Mouse (Mus musculus) limb, embryonic 11.5 days (tissue): ENCODE measurements around the gene Ufd1. TPM values are rescaled to one million over a fixed set of nuclear protein-coding genes. Genes with fewer than 3 reads are reported as not detected.
"Not testable (repeated sequence)": the region's sequence is repeated elsewhere in the genome, so short reads cannot be mapped to it uniquely, and the experiment has no call there.

Experiments used
- ATAC-seq: fragments of 200-750 bp; cut with Nextera tagmentation; 2 replicates; pipeline ENCODE4 v1.8.0; 2017; ENCODE audit warnings: low read depth; ENCODE audit not compliant: insufficient number of reproducible peaks, low FRiP score, low TSS enrichment
- DNase-seq: peaks from one replicate; pipeline ENCODE4 v3.0.0-alpha.2; 2015; ENCODE audit warnings: low spot score
- H3K27ac ChIP-seq: fragments of 300-500 bp; sonication (generic); replicated peaks from 2 replicates; pipeline ENCODE4 v1.5.1; 2014; ENCODE audit warnings: low read depth, mild to moderate bottlenecking, low read length
- H3K27me3 ChIP-seq: fragments of 300-500 bp; sonication (generic); 2 replicates; pipeline ENCODE4 v1.6.1; 2014; ENCODE audit warnings: mild to moderate bottlenecking, low read length, mixed read lengths; ENCODE audit not compliant: control insufficient read depth, insufficient read depth
- H3K36me3 ChIP-seq: fragments of 300-500 bp; sonication (generic); 2 replicates; pipeline ENCODE4 v1.6.1; 2014; ENCODE audit warnings: mild to moderate bottlenecking, low read length, moderate library complexity, mixed read lengths; ENCODE audit not compliant: control insufficient read depth, insufficient read depth
- H3K4me1 ChIP-seq: fragments of 300-500 bp; sonication (generic); 2 replicates; pipeline ENCODE4 v1.6.1; 2014; ENCODE audit warnings: low read length, mixed read lengths; ENCODE audit not compliant: control insufficient read depth, insufficient read depth
- H3K4me2 ChIP-seq: fragments of 300-500 bp; sonication (generic); 2 replicates; pipeline ENCODE4 v1.6.1; 2014; ENCODE audit warnings: low read depth, mild to moderate bottlenecking, moderate library complexity; ENCODE audit not compliant: severe bottlenecking
- H3K4me3 ChIP-seq: fragments of 300-500 bp; sonication (generic); 2 replicates; pipeline ENCODE4 v1.5.1; 2014; ENCODE audit warnings: low read depth, low read length
- H3K9ac ChIP-seq: fragments of 300-500 bp; sonication (generic); 2 replicates; pipeline ENCODE4 v1.6.1; 2014; ENCODE audit warnings: mild to moderate bottlenecking, low read length
- H3K9me3 ChIP-seq: fragments of 300-500 bp; sonication (generic); 2 replicates; pipeline ENCODE4 v1.6.1; 2016; ENCODE audit warnings: low read length; ENCODE audit not compliant: control insufficient read depth
- WGBS: fragments of 180-500 bp; shearing (Covaris S2); extraction: QIAGEN DNeasy Blood & Tissue Kit; methylation state at CpG from one replicate; pipeline ENCODE4 v1.1.7; 2014; 5-methylcytosine and 5-hydroxymethylcytosine counted together
- polyA plus RNA-seq: library from polyadenylated mRNA; unstranded; fragments of >200 nt; fragmentation: Nextera tagmentation; extraction: Ambion mirVana; gene quantifications from 2 replicates; pipeline ENCODE4 v1.2.1, GENCODE M21; 2014

The Ufd1 gene
- polyA plus RNA-seq, 1 experiment from 2014 or later: 96.5 TPM

GRCm38 (mm10) chr16:18858551-18858950 is 47.0 kb downstream of the Ufd1 start:
- Histone ChIP-seq H3K9ac (no peak overlapping the region), H3K4me2 (no peak overlapping the region), H3K9me3 (peaks cover 2% of the 10 kb centered on the region; the same call in 1 of the 2 replicates), H3K4me3 (no peak overlapping the region), H3K27ac (no peak overlapping the region), H3K4me1 (no peaks in the 10 kb centered on the region), H3K36me3 (no peaks in the 10 kb centered on the region), H3K27me3 (no peaks in the 10 kb centered on the region)
- DNase-seq (no peak), ATAC-seq (no peak)

GRCm38 (mm10) chr16:18860186-18860585 is 48.6 kb downstream of the Ufd1 start:
- Histone ChIP-seq H3K4me2 (no peak overlapping the region), H3K27me3 (no peaks in the 10 kb centered on the region), H3K9ac (no peak overlapping the region), H3K36me3 (no peaks in the 10 kb centered on the region), H3K4me1 (no peaks in the 10 kb centered on the region), H3K27ac (no peak overlapping the region), H3K4me3 (no peak overlapping the region), H3K9me3 (peaks cover 2% of the 10 kb centered on the region; the same call in 1 of the 2 replicates)
- no peak for ATAC-seq
- 88% methylated on average over 1 of the region's 1 CpGs for WGBS
- no peak for DNase-seq

- not testable (repeated sequence) for H3K36me3 ChIP-seq, H3K9me3 ChIP-seq, H3K4me1 ChIP-seq, H3K27ac ChIP-seq, DNase-seq, H3K4me3 ChIP-seq, H3K27me3 ChIP-seq, H3K9ac ChIP-seq, H3K4me2 ChIP-seq, ATAC-seq
- WGBS: 86% methylated on average over 1 of the region's 1 CpGs
Observed at GRCm38 (mm10) chr16:18870495-18870894, 58.9 kb downstream of the Ufd1 start.

- H3K27me3 ChIP-seq: no peaks in the 10 kb centered on the region
- H3K4me3 ChIP-seq: peak overlapping the region; percentile 91
- peak overlapping the region; percentile 89 for H3K9ac ChIP-seq
- H3K9me3 ChIP-seq: no peaks in the 10 kb centered on the region
- H3K36me3 ChIP-seq: peaks cover 9% of the 10 kb centered on the region; the same call in 1 of the 2 replicates
- peak; percentile 60 for ATAC-seq
- H3K4me1 ChIP-seq: no peaks in the 10 kb centered on the region
- peak overlapping the region; percentile 85 for H3K27ac ChIP-seq
- no peak for DNase-seq
- peak overlapping the region; percentile 81; the same call in 1 of the 2 replicates for H3K4me2 ChIP-seq
- WGBS: under 1% methylated on average over 17 of the region's 17 CpGs
Observed at GRCm38 (mm10) chr16:18876091-18876441, 64.5 kb downstream of the Ufd1 start.

GRCm38 (mm10) chr16:18876442-18877308 is 65.1 kb downstream of the Ufd1 start, which contains the start of the genes Mrpl40 and Hira:
Mrpl40 (minus strand) TSS chr16:18876862.
Hira (plus strand) TSS chr16:18877037.
- ATAC-seq: peak; percentile 92
- no peaks in the 10 kb centered on the region for H3K9me3 ChIP-seq
- peak within 1 kb of the TSS; percentile 81 for H3K4me2 ChIP-seq
- peak within 1 kb of the TSS; percentile 91 for H3K4me3 ChIP-seq
- H3K9ac ChIP-seq: peak within 1 kb of the TSS; percentile 89
- peak within 1 kb of the TSS; percentile 85 for H3K27ac ChIP-seq
- H3K36me3 ChIP-seq: peaks cover 9% of the 10 kb centered on the region; the same call in 1 of the 2 replicates
- H3K4me1 ChIP-seq: no peaks in the 10 kb centered on the region
- DNase-seq: peak; percentile 95
- no peaks in the 10 kb centered on the region for H3K27me3 ChIP-seq
- under 1% methylated on average over 82 of the region's 93 CpGs for WGBS

GRCm38 (mm10) chr16:18877386-18878090 is 66.0 kb downstream of the Ufd1 start:
- Histone ChIP-seq H3K4me2 (peak overlapping the region; percentile 81), H3K9ac (peak overlapping the region; percentile 89), H3K9me3 (no peaks in the 10 kb centered on the region), H3K27ac (peak overlapping the region; percentile 85), H3K36me3 (peaks cover 6% of the 10 kb centered on the region; the same call in 1 of the 2 replicates), H3K27me3 (no peaks in the 10 kb centered on the region), H3K4me1 (no peaks in the 10 kb centered on the region), H3K4me3 (peak overlapping the region; percentile 91)
- DNase-seq: peak; percentile 75
- peak; percentile 28 for ATAC-seq
- under 1% methylated on average over 43 of the region's 43 CpGs for WGBS

- peak overlapping the region; percentile 89 for H3K9ac ChIP-seq
- WGBS: 34% methylated on average over 20 of the region's 20 CpGs
- H3K4me3 ChIP-seq: peak overlapping the region; percentile 91
- H3K27me3 ChIP-seq: no peaks in the 10 kb centered on the region
- peak overlapping the region; percentile 81 for H3K4me2 ChIP-seq
- DNase-seq: no peak
- H3K27ac ChIP-seq: peak overlapping the region; percentile 85
- H3K36me3 ChIP-seq: peaks cover 6% of the 10 kb centered on the region; the same call in 1 of the 2 replicates
- no peaks in the 10 kb centered on the region for H3K9me3 ChIP-seq
- H3K4me1 ChIP-seq: no peaks in the 10 kb centered on the region
- no peak for ATAC-seq
Observed at GRCm38 (mm10) chr16:18878091-18878720, 66.6 kb downstream of the Ufd1 start.

- Histone ChIP-seq H3K9me3 (no peaks in the 10 kb centered on the region), H3K27me3 (no peaks in the 10 kb centered on the region), H3K4me2 (no peak overlapping the region), H3K9ac (no peak overlapping the region), H3K36me3 (no peaks in the 10 kb centered on the region; the same call in none of the 2 replicates), H3K4me3 (no peak overlapping the region), H3K27ac (no peak overlapping the region), H3K4me1 (no peaks in the 10 kb centered on the region)
- no peak for DNase-seq
- ATAC-seq: no peak
Observed at GRCm38 (mm10) chr16:18884044-18884443, 72.5 kb downstream of the Ufd1 start.
